ENCODE assay signal across 9 mouse cellular contexts in genomic region chr13:59351461-59351860, GRCm38 (mm10).
DNase-seq lines count a peak whose midpoint lies in the region; ATAC-seq and TF ChIP-seq lines count a peak whose summit lies in the region.
"Had no signal": no experiment of that assay in that cellular context is flagged by ENCODE, and none has a peak within 500 bp of the region (broad histone marks: within the 10 kb centered on the region; RNA-seq: fewer than 3 reads in every experiment).

No protein-coding gene starts in this region.

- H3K4me2 ChIP-seq in limb, embryonic 13.5 days (replicated peaks), result no peak overlapping the region
- H3K4me2 ChIP-seq: liver, embryonic 15.5 days had no signal

- CTCF ChIA-PET in Patski (lab: Charles Lee), result no interaction called here

- no peak overlapping the region for H3K9ac ChIP-seq in limb, embryonic 13.5 days
- H3K9ac ChIP-seq: liver, embryonic 15.5 days had no signal

- DNase-seq in kidney, postnatal 10 days, result peak; percentile 18
- DNase-seq in kidney, adult 11 months, result no peak
- no peak for DNase-seq in Patski (ENCODE audit: low read depth, low spot score)
- DNase-seq in yolk sac, embryonic 10.5 days (ENCODE audit: low spot score), result no peak
- DNase-seq in cerebellum, adult 8-10 months, result no peak
- DNase-seq in heart, postnatal 14 days, result no peak

- no peaks in the 10 kb centered on the region for H3K36me3 ChIP-seq in E14TG2a.4 (ENCODE audit: insufficient read depth, low read length)
- H3K36me3 ChIP-seq in limb, embryonic 13.5 days, result no peaks in the 10 kb centered on the region
- H3K36me3 ChIP-seq: liver, embryonic 15.5 days had no signal

- intact Hi-C loops in heart, postnatal 14 days (cut with DNase I), result loop anchor here (5.0 kb wide), 1 partner anchor 544 kb away; the partner anchor contains the start of gene Ntrk2

- H3K27ac ChIP-seq in limb, embryonic 13.5 days, result 0 out of 2 replicates have a peak overlapping the region, but pooled peaks have one; percentile 44
- H3K27ac ChIP-seq: liver, embryonic 15.5 days had no signal

- H3K4me3 ChIP-seq in E14TG2a.4 (replicated peaks; ENCODE audit: low read length), result no peak overlapping the region
- H3K4me3 ChIP-seq in limb, embryonic 13.5 days, result no peak overlapping the region
- H3K4me3 ChIP-seq: liver, embryonic 15.5 days had no signal

- H3K27me3 ChIP-seq in E14TG2a.4 (ENCODE audit: insufficient read depth, low read length), result peaks cover 47% of the 10 kb centered on the region
- peaks cover 14% of the 10 kb centered on the region for H3K27me3 ChIP-seq in Patski
- H3K27me3 ChIP-seq in limb, embryonic 13.5 days, result no peaks in the 10 kb centered on the region
- H3K27me3 ChIP-seq: liver, embryonic 15.5 days had no signal

- H3K4me1 ChIP-seq in E14TG2a.4 (replicated peaks; ENCODE audit: low read depth, low read length), result peaks cover 20% of the 10 kb centered on the region
- peaks cover 14% of the 10 kb centered on the region for H3K4me1 ChIP-seq in limb, embryonic 13.5 days
- H3K4me1 ChIP-seq: liver, embryonic 15.5 days had no signal

- no peak for ATAC-seq in Patski
- peak; percentile 8; the same call in 1 of the 2 replicates for ATAC-seq in limb, embryonic 13.5 days (ENCODE audit: low FRiP score, low read depth)

- 44% methylated on average over 6 of the region's 6 CpGs for WGBS in limb, embryonic 13.5 days

- H3K9me3 ChIP-seq in E14TG2a.4 (ENCODE audit: low read length), result no peaks in the 10 kb centered on the region
- H3K9me3 ChIP-seq in limb, embryonic 13.5 days, result no peaks in the 10 kb centered on the region
- H3K9me3 ChIP-seq: liver, embryonic 15.5 days had no signal

- TF ChIP-seq CTCF in E14TG2a.4 (conservative IDR thresholded peaks at IDR 0.05; ENCODE audit: low read length), result peak; percentile 63
- peak; percentile 25 for TF ChIP-seq CTCF in Patski (IDR thresholded peaks at IDR 0.05)

- in situ Hi-C loops in Patski (cut with MboI; ENCODE audit: low pct_unique_long_range_greater_than_20kb), result loop anchor here (25.0 kb wide), 1 partner anchor 714 kb away; no protein-coding TSS in a partner anchor

- POLR2A ChIA-PET in Patski (lab: Charles Lee), result no interaction called here
